Mouse (Mus musculus): Measurements from ENCODE around the gene Ost4. TPM values are rescaled to one million over a fixed set of nuclear protein-coding genes. Genes with fewer than 3 reads are reported as not detected.

Gene Ost4
- total and polyA plus RNA-seq, 3 experiments: 220 to 478 (median 321) TPM

- H3K79me2 ChIP-seq (ENCODE audit: control insufficient read depth, insufficient read depth, low read length, poor library complexity): peaks cover 14% of the 10 kb centered on the region
- peak within 1 kb of the TSS; percentile 74 to 89 for H3K4me3 ChIP-seq (ENCODE audit: control insufficient read depth in 1 of 2, insufficient read depth in 1 of 2, low read depth in 2 of 2, low read length in 2 of 2)
- peaks cover 0 to 6% of the 10 kb centered on the region in 2 experiments; a peak in 2 of 4 replicates for H3K36me3 ChIP-seq (ENCODE audit: control insufficient read depth in 1 of 2, insufficient read depth in 2 of 2, low read length in 2 of 2)
- H3K27ac ChIP-seq (ENCODE audit: control insufficient read depth, low read depth, low read length): peak within 1 kb of the TSS; percentile 81
- H3K9ac ChIP-seq (ENCODE audit: control insufficient read depth, low read depth, low read length, poor library complexity, severe bottlenecking): peak within 1 kb of the TSS; percentile 69
- DNase-seq (ENCODE audit: low read depth, low spot score): peak; percentile 99
- no peaks in the 10 kb centered on the region for H3K27me3 ChIP-seq (ENCODE audit: control insufficient read depth in 1 of 2, insufficient read depth in 2 of 2, low read length in 2 of 2)
- no peaks in the 10 kb centered on the region for H3K9me3 ChIP-seq (replicated peaks; ENCODE audit: insufficient read depth, low read length)
- peaks cover 7 to 15% of the 10 kb centered on the region in 2 experiments for H3K4me1 ChIP-seq (ENCODE audit: control insufficient read depth in 1 of 2, insufficient read depth in 2 of 2, low read length in 2 of 2)
- TF ChIP-seq EP300 (IDR thresholded peaks at IDR 0.05; ENCODE audit: low read depth in 1 of 2, low read length in 2 of 2): peak; percentile 31 to 48; a peak in 2 of 4 replicates
- peak; percentile 83 for TF ChIP-seq POLR2AphosphoS2 (IDR thresholded peaks at IDR 0.05; ENCODE audit: low read length)
- peak; percentile 91 for TF ChIP-seq SIN3A (IDR thresholded peaks at IDR 0.05; ENCODE audit: low read length)
- 0 out of 2 replicates have a peak, but pooled peaks have one; percentile 54 for TF ChIP-seq JUND (IDR thresholded peaks at IDR 0.05; ENCODE audit: low read depth, low read length)
- TF ChIP-seq ZKSCAN1 (IDR thresholded peaks at IDR 0.05; ENCODE audit: low read depth, low read length): peak; percentile 92
- peak; percentile 92 for TF ChIP-seq MAZ (IDR thresholded peaks at IDR 0.05; ENCODE audit: low read depth, low read length)
- peak; percentile 96; the same call in 1 of the 2 replicates for TF ChIP-seq CHD1 (IDR thresholded peaks at IDR 0.05; ENCODE audit: low read depth, low read length)
- peak; percentile 74 for TF ChIP-seq MAX (IDR thresholded peaks at IDR 0.05; ENCODE audit: low read length)
- no peak for TF ChIP-seq CHD2 (IDR thresholded peaks at IDR 0.05; ENCODE audit: low read length)
- TF ChIP-seq NELFE (IDR thresholded peaks at IDR 0.05; ENCODE audit: low read depth, low read length): peak; percentile 93
- TF ChIP-seq UBTF (IDR thresholded peaks at IDR 0.05; ENCODE audit: borderline replicate concordance, insufficient read depth, low read depth, low read length): 0 out of 2 replicates have a peak, but pooled peaks have one; percentile 80
- TF ChIP-seq GABPA (IDR thresholded peaks at IDR 0.05; ENCODE audit: low read depth, low read length): no peak
- no peak; the same call in none of the 2 replicates for TF ChIP-seq RCOR1 (IDR thresholded peaks at IDR 0.05; ENCODE audit: low read depth, low read length)
- TF ChIP-seq NRF1 (IDR thresholded peaks at IDR 0.05; ENCODE audit: insufficient read depth, low read depth, low read length, poor library complexity, severe bottlenecking): no peak
- no peak for TF ChIP-seq MAFK (IDR thresholded peaks at IDR 0.05; ENCODE audit: borderline replicate concordance, low read depth, low read length)
- peak; percentile 99 for TF ChIP-seq USF1 (IDR thresholded peaks at IDR 0.05; ENCODE audit: low read depth, low read length)
- peak; percentile 73 for TF ChIP-seq HCFC1 (IDR thresholded peaks at IDR 0.05; ENCODE audit: low read depth, low read length)
- peak; percentile 67 for TF ChIP-seq ZNF384 (IDR thresholded peaks at IDR 0.05; ENCODE audit: low read depth, low read length)
- peak; percentile 81 to 99 (median 89) for TF ChIP-seq CTCF (IDR thresholded peaks at IDR 0.05 in 2 of 3, conservative IDR thresholded peaks at IDR 0.05 in 1 of 3; ENCODE audit: control insufficient read depth in 1 of 3, insufficient read depth in 1 of 3, low read depth in 2 of 3, low read length in 3 of 3, poor library complexity in 1 of 3, severe bottlenecking in 1 of 3)
- peak; percentile 71 for TF ChIP-seq ELF1 (IDR thresholded peaks at IDR 0.05; ENCODE audit: low read depth, low read length)
- TF ChIP-seq MXI1 (IDR thresholded peaks at IDR 0.05; ENCODE audit: low read depth, low read length): peak; percentile 86; the same call in 1 of the 2 replicates
- peak; percentile 98 for TF ChIP-seq ZMIZ1 (IDR thresholded peaks at IDR 0.05; ENCODE audit: low read depth, low read length)
- peak; percentile 64 for TF ChIP-seq TCF12 (IDR thresholded peaks at IDR 0.05; ENCODE audit: low read depth, low read length)
- no peak; the same call in 1 of the 2 replicates for TF ChIP-seq RAD21 (IDR thresholded peaks at IDR 0.05; ENCODE audit: low read depth, low read length)
- peak; percentile 61; the same call in 1 of the 2 replicates for TF ChIP-seq ETS1 (IDR thresholded peaks at IDR 0.05; ENCODE audit: low read depth, low read length)
- TF ChIP-seq MEF2A (IDR thresholded peaks at IDR 0.05; ENCODE audit: extremely low read depth, insufficient replicate concordance, low read depth, low read length, poor library complexity, severe bottlenecking): no peak
- peak; percentile 90; the same call in 1 of the 2 replicates for TF ChIP-seq POLR2AphosphoS5 (IDR thresholded peaks at IDR 0.05; ENCODE audit: borderline replicate concordance, low read depth, low read length)
- peak; percentile 89 for TF ChIP-seq MYC (IDR thresholded peaks at IDR 0.05; ENCODE audit: low read depth, low read length)
- TF ChIP-seq USF2 (IDR thresholded peaks at IDR 0.05; ENCODE audit: borderline replicate concordance in 1 of 2, insufficient read depth in 1 of 2, low read depth in 1 of 2, low read length in 2 of 2): peak; percentile 75 to 92
- peak; percentile 80 for TF ChIP-seq GATA1 (IDR thresholded peaks at IDR 0.05; ENCODE audit: low read depth, low read length)
- peak; percentile 96 for TF ChIP-seq TBP (IDR thresholded peaks at IDR 0.05; ENCODE audit: low read depth, low read length)
- 0 out of 2 replicates have a peak, but pooled peaks have one; percentile 43 for TF ChIP-seq E2F4 (IDR thresholded peaks at IDR 0.05; ENCODE audit: borderline replicate concordance, low read depth, low read length)
- peak; percentile 77 to 96 for TF ChIP-seq POLR2A (IDR thresholded peaks at IDR 0.05; ENCODE audit: control insufficient read depth in 1 of 2, insufficient read depth in 1 of 2, low read depth in 1 of 2, low read length in 2 of 2, poor library complexity in 1 of 2)
- peak; percentile 49 for TF ChIP-seq SMC3 (IDR thresholded peaks at IDR 0.05; ENCODE audit: low read depth, low read length)
- TF ChIP-seq KAT2A (conservative IDR thresholded peaks at IDR 0.05; ENCODE audit: low read depth, low read length): peak; percentile 54; the same call in 1 of the 2 replicates
These were observed 13.9 kb upstream of the Ost4 start, which contains the start of gene Khk for GRCm38 (mm10) chr5:30921256-30922033. Gene Khk (plus strand): TSS chr5:30921431.
